Mouse (Mus musculus): Measurements from ENCODE around the gene Chd4. TPM values are rescaled to one million over a fixed set of nuclear protein-coding genes. Genes with fewer than 3 reads are reported as not detected.

Gene Chd4
- polyA plus RNA-seq, 1 experiment from 2014 or later: 105 TPM

- Histone ChIP-seq H3K27ac (peak overlapping the region; percentile 94), H3K9ac (peak overlapping the region; percentile 55), H3K27me3 (replicated peaks) (no peaks in the 10 kb centered on the region), H3K4me1 (peaks cover 11% of the 10 kb centered on the region), H3K4me3 (peak overlapping the region; percentile 46), H3K9me3 (no peaks in the 10 kb centered on the region), H3K4me2 (peak overlapping the region; percentile 74), H3K36me3 (replicated peaks) (no peaks in the 10 kb centered on the region)
- WGBS: 23% methylated on average over 25 of the region's 25 CpGs
- no peak; the same call in 1 of the 2 replicates for ATAC-seq (replicated peaks)
Measured at GRCm38 (mm10) chr6:125081394-125081793, 14.4 kb upstream of the Chd4 start.

GRCm38 (mm10) chr6:125081797-125082560, 13.8 kb upstream of the Chd4 start:
- peak; percentile 93 for ATAC-seq (replicated peaks)
- Histone ChIP-seq H3K27me3 (replicated peaks) (no peaks in the 10 kb centered on the region), H3K9ac (peak overlapping the region; percentile 55), H3K4me1 (peaks cover 11% of the 10 kb centered on the region), H3K36me3 (replicated peaks) (no peaks in the 10 kb centered on the region), H3K4me3 (peak overlapping the region; percentile 46), H3K27ac (peak overlapping the region; percentile 94), H3K4me2 (peak overlapping the region; percentile 74), H3K9me3 (no peaks in the 10 kb centered on the region)
- 21% methylated on average over 45 of the region's 45 CpGs for WGBS

GRCm38 (mm10) chr6:125082801-125083386, 12.9 kb upstream of the Chd4 start:
- no peaks in the 10 kb centered on the region for H3K27me3 ChIP-seq (replicated peaks)
- ATAC-seq (replicated peaks): no peak
- 84% methylated on average over 7 of the region's 7 CpGs for WGBS
- peaks cover 11% of the 10 kb centered on the region for H3K4me1 ChIP-seq
- H3K4me3 ChIP-seq: no peak overlapping the region
- no peak overlapping the region for H3K4me2 ChIP-seq
- H3K36me3 ChIP-seq (replicated peaks): no peaks in the 10 kb centered on the region
- H3K27ac ChIP-seq: no peak overlapping the region
- H3K9me3 ChIP-seq: no peaks in the 10 kb centered on the region
- H3K9ac ChIP-seq: no peak overlapping the region

- Histone ChIP-seq H3K4me1 (peaks cover 22% of the 10 kb centered on the region), H3K9me3 (no peaks in the 10 kb centered on the region), H3K27ac (no peak overlapping the region), H3K4me3 (no peak overlapping the region), H3K4me2 (no peak overlapping the region), H3K9ac (no peak overlapping the region), H3K36me3 (replicated peaks) (no peaks in the 10 kb centered on the region), H3K27me3 (replicated peaks) (no peaks in the 10 kb centered on the region)
- 11% methylated on average over 4 of the region's 4 CpGs for WGBS
- no peak for ATAC-seq (replicated peaks)
Measured at GRCm38 (mm10) chr6:125084424-125084823, 11.4 kb upstream of the Chd4 start.

GRCm38 (mm10) chr6:125087937-125088336, 7.8 kb upstream of the Chd4 start:
- Histone ChIP-seq H3K27me3 (replicated peaks) (no peaks in the 10 kb centered on the region), H3K4me1 (peaks cover 28% of the 10 kb centered on the region), H3K36me3 (replicated peaks) (no peaks in the 10 kb centered on the region), H3K9me3 (no peaks in the 10 kb centered on the region), H3K27ac (peak overlapping the region; percentile 95), H3K4me2 (no peak overlapping the region), H3K4me3 (no peak overlapping the region), H3K9ac (no peak overlapping the region)
- ATAC-seq (replicated peaks): no peak
- 78% methylated on average over 3 of the region's 3 CpGs for WGBS

- peak overlapping the region; percentile 17 for H3K4me3 ChIP-seq
- H3K27me3 ChIP-seq (replicated peaks): no peaks in the 10 kb centered on the region
- H3K9ac ChIP-seq: peak overlapping the region; percentile 26; the same call in 1 of the 2 replicates
- peak overlapping the region; percentile 95 for H3K27ac ChIP-seq
- H3K36me3 ChIP-seq (replicated peaks): no peaks in the 10 kb centered on the region
- peaks cover 28% of the 10 kb centered on the region for H3K4me1 ChIP-seq
- no peaks in the 10 kb centered on the region for H3K9me3 ChIP-seq
- peak overlapping the region; percentile 49 for H3K4me2 ChIP-seq
- WGBS: under 1% methylated on average over 16 of the region's 20 CpGs
- ATAC-seq (replicated peaks): peak; percentile 85
Measured at GRCm38 (mm10) chr6:125088561-125089321, 7.0 kb upstream of the Chd4 start.

GRCm38 (mm10) chr6:125089521-125090321, 6.1 kb upstream of the Chd4 start:
- Histone ChIP-seq H3K4me2 (peak overlapping the region; percentile 49), H3K4me3 (peak overlapping the region; percentile 16), H3K9me3 (no peaks in the 10 kb centered on the region), H3K9ac (peak overlapping the region; percentile 29; the same call in 1 of the 2 replicates), H3K36me3 (replicated peaks) (no peaks in the 10 kb centered on the region), H3K27me3 (replicated peaks) (no peaks in the 10 kb centered on the region), H3K4me1 (peaks cover 25% of the 10 kb centered on the region), H3K27ac (peak overlapping the region; percentile 95)
- 2% methylated on average over 15 of the region's 15 CpGs for WGBS
- peak; percentile 82 for ATAC-seq (replicated peaks)

- H3K27me3 ChIP-seq (replicated peaks): no peaks in the 10 kb centered on the region
- H3K9ac ChIP-seq: 0 out of 2 replicates have a peak overlapping the region, but pooled peaks have one; percentile 3
- H3K36me3 ChIP-seq (replicated peaks): no peaks in the 10 kb centered on the region
- H3K4me1 ChIP-seq: peaks cover 32% of the 10 kb centered on the region
- H3K4me2 ChIP-seq: peak overlapping the region; percentile 49
- peak; percentile 9 for ATAC-seq (replicated peaks)
- 50% methylated on average over 10 of the region's 10 CpGs for WGBS
- peak overlapping the region; percentile 95 for H3K27ac ChIP-seq
- no peak overlapping the region for H3K4me3 ChIP-seq
- no peaks in the 10 kb centered on the region for H3K9me3 ChIP-seq
Measured at GRCm38 (mm10) chr6:125090341-125091085, 5.3 kb upstream of the Chd4 start.

- Histone ChIP-seq H3K27ac (no peak overlapping the region), H3K4me2 (no peak overlapping the region), H3K9ac (no peak overlapping the region), H3K4me1 (peaks cover 37% of the 10 kb centered on the region), H3K36me3 (replicated peaks) (no peaks in the 10 kb centered on the region), H3K27me3 (replicated peaks) (no peaks in the 10 kb centered on the region), H3K9me3 (no peaks in the 10 kb centered on the region), H3K4me3 (no peak overlapping the region)
- 94% methylated on average over 5 of the region's 5 CpGs for WGBS
- no peak for ATAC-seq (replicated peaks)
Measured at GRCm38 (mm10) chr6:125092372-125092771, 3.4 kb upstream of the Chd4 start.

- H3K4me2 ChIP-seq: no peak overlapping the region
- no peaks in the 10 kb centered on the region for H3K9me3 ChIP-seq
- peak; percentile 6; the same call in 1 of the 2 replicates for ATAC-seq (replicated peaks)
- H3K4me1 ChIP-seq: peaks cover 47% of the 10 kb centered on the region
- H3K27ac ChIP-seq: peak overlapping the region; percentile 94
- no peaks in the 10 kb centered on the region for H3K27me3 ChIP-seq (replicated peaks)
- no peak overlapping the region for H3K4me3 ChIP-seq
- WGBS: 64% methylated on average over 3 of the region's 3 CpGs
- H3K36me3 ChIP-seq (replicated peaks): no peaks in the 10 kb centered on the region
- H3K9ac ChIP-seq: no peak overlapping the region
Measured at GRCm38 (mm10) chr6:125094843-125095242, 938 bp upstream of the Chd4 start.

- H3K4me1 ChIP-seq: peaks cover 40% of the 10 kb centered on the region
- peak overlapping the region; percentile 94 for H3K27ac ChIP-seq
- H3K9me3 ChIP-seq: no peaks in the 10 kb centered on the region
- H3K9ac ChIP-seq: peak overlapping the region; percentile 74
- H3K4me2 ChIP-seq: peak overlapping the region; percentile 87
- no peaks in the 10 kb centered on the region for H3K27me3 ChIP-seq (replicated peaks)
- peaks cover 12% of the 10 kb centered on the region for H3K36me3 ChIP-seq (replicated peaks)
- 0% methylated on average over 27 of the region's 32 CpGs for WGBS
- ATAC-seq (replicated peaks): no peak
- peak overlapping the region; percentile 76 for H3K4me3 ChIP-seq
Measured at GRCm38 (mm10) chr6:125096279-125096596, 457 bp downstream of the Chd4 start.
